Mouse (Mus musculus): ENCODE data around the gene Eif1ad.

DNA sequence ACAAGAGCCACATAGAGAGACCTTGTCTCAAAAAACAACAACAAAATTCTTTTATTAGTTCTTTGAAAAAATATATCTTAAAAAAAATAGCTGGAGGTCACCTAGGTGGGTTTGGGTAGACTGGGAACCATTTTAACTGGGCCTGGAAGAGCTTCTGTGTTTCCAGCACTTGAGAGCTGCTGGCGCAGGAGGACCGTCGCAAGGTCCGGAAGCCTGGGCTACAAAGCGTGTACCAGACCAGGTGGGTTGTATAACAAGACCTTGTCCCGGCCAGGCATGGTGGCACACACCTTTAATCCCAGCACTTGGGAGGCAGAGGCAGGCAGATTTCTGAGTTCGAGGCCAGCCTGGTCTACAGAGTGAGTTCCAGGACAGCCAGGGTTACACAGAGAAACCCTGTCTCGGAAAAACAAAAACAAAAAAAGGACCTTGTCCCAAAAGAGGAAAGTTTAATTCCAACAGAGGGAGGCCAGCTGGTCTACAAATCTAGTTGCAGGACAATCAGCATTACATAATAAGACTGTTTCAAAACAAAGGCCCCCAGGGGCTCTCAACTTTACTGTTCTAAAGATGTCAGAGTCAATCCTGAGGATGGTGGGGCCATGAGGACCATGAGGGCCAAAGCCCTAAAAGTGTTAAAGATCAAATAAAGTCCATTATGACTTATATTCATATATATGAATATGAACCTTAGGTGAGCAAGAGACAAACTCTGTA lies 52.4 kb downstream of the Eif1ad start:
- no peak for TF ChIP-seq CTCF (IDR thresholded peaks at IDR 0.05; ENCODE audit: low read depth)
- TF ChIP-seq EP300 (IDR thresholded peaks at IDR 0.05; ENCODE audit: low read depth) = no peak

Data from heart, postnatal 0 days (tissue).